Mouse (Mus musculus): Measurements from ENCODE around the gene Zranb1. TPM values are rescaled to one million over a fixed set of nuclear protein-coding genes. Genes with fewer than 3 reads are reported as not detected.

Gene Zranb1
- total RNA-seq (2021): 10 to 100 TPM; 34.4 to 38.1 TPM
- long read RNA-seq, experiment 1, full-length matches to known transcripts: 31 of 45 reads
- long read RNA-seq, experiment 1, partial matches to known transcripts: 3 of 45 reads
- long read RNA-seq, experiment 1, other reads (novel, unspliced or antisense): 11 of 45 reads
- long read RNA-seq, experiment 2, full-length matches to known transcripts: 23 of 48 reads
- long read RNA-seq, experiment 2, partial matches to known transcripts: 12 of 48 reads
- long read RNA-seq, experiment 2, other reads (novel, unspliced or antisense): 13 of 48 reads

DNA sequence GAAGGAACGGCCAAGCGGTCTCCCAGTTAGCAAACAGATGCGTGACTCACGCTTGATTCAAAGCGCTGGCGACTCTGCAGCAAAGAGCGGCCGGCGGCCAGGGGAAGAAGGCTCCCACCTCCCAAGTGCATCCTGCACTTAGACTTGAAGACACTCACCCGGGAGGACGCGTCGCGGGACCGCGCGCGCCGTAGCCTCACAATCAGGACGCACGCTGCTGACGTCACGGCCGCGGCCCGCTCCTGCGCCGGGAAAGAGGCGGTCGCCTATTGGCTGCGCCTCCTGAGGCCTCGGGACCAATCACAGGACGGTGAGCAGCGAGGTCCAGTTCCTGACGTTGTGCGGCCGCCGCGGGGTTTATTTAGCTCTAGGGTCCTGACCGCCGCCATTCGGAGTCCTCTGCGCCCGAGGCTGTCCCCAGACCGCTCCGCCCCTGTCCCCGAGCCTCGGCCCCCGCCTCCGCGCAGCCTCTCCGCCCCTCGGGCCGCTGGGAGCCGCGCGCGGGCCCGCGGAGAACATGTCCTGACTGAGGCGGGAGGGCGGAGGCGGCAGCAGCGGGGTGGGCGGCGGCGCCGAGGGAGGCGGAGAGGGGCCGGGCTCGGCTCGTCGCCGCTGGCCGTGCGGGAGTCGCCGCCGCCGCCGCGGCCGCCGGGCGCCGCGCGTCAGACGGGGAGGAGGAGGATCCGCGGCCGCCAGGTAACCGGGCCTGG, at the start of gene Zranb1:
Zranb1 (plus strand) TSS at position 293 of the 710 bp plus-strand sequence.
- peak; percentile 99 for DNase-seq (ENCODE audit: low spot score in 2 of 2)

DNA sequence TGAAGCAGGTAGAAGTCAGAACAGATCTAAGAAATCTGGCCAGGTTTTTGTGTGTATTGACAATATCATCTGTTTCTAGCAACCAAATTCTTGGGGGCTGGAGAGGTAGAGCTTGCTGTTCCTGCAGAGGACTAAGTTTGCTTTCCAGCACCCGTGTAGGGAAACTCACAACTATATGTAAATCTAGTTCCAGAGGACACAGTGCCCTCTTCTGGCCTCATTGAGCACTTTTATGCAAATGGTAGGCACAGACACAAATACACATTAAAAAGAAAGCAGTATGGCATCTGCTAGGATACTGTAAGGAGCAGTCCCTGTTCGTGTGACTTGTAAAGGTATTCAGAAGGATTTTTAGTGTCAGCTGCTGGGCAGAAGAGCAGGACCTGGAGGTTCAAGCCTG, 48.6 kb upstream of the Zranb1 start:
- no peak for DNase-seq (ENCODE audit: low spot score in 2 of 2)

DNA sequence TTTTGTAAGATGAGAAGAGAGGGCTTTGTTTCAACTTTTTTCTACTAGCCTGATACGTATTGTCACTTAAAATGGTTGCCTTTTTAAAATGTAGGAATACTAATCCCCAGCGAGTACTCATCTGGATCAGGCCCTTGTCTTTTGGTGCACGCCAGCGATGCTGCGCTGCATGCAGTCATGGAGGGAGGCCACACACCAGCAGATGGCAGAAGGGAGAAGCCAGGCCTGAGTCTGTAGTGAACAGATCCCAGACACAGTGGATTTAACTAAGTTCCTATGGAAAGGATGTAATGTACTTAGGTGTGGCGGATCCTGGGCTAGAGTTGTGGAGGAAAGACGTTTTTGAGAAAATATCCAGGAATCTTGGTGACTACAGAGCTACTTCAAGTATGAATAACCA, 46.9 kb upstream of the Zranb1 start:
- DNase-seq (ENCODE audit: low spot score in 2 of 2): peak in 1 of 2 experiments; percentile 34

DNA sequence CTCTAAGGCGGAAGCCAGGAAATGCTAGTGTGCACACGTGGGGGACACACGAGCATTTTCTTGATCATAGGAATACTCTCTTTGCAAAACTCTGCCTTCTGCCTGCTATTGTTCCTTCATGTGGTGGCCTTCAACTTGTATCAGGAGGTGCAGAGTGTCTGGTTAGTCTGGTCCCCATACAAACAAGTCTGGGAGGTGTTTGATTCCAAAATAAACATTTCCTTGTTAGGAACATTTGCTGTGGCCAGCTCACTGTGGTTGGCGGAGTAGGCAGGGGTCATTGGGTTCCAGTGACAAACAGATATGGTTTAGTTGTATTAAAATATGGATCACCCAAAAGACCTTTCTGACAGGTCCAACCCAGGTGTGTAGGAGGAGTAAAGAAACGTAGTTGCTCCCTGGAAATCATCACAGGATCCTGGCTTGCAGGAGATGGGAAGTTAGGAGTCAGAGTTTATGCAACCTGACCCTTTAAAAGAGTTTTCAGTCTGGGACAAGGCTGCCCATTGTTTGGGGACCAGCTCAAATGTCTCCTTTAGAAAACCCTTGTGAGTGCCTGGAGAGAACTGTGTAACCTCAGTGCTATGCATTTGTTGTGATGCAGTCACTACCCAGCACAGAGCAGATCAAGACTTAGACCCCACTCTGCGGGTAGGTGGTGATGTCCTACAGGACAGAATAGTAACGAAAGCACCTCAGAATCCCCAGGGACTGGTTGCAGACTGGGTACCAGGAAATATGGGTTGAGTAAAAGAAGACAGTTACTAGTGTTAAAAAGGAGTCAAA, 43.7 kb upstream of the Zranb1 start:
- DNase-seq (ENCODE audit: low spot score in 2 of 2): no peak

DNA sequence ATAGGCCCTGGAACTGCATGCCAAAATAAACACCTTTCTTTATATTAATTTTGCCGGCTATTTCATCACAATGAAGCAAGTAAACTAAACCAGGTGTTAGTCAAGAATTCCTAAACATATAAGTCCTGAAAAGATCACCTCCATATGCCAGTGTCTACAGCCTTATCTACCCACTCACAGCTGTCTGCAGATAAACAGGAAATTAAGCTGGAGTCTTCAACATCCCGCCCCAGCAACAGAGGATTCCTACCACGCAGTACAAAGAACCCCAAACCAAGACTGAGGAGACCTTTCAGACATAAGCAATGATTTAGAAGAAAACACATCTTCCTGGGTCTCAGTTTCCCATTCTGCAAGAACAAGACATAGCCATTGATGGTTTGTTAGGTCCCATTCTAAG, 42.9 kb upstream of the Zranb1 start:
- no peak for DNase-seq (ENCODE audit: low spot score in 2 of 2)

DNA sequence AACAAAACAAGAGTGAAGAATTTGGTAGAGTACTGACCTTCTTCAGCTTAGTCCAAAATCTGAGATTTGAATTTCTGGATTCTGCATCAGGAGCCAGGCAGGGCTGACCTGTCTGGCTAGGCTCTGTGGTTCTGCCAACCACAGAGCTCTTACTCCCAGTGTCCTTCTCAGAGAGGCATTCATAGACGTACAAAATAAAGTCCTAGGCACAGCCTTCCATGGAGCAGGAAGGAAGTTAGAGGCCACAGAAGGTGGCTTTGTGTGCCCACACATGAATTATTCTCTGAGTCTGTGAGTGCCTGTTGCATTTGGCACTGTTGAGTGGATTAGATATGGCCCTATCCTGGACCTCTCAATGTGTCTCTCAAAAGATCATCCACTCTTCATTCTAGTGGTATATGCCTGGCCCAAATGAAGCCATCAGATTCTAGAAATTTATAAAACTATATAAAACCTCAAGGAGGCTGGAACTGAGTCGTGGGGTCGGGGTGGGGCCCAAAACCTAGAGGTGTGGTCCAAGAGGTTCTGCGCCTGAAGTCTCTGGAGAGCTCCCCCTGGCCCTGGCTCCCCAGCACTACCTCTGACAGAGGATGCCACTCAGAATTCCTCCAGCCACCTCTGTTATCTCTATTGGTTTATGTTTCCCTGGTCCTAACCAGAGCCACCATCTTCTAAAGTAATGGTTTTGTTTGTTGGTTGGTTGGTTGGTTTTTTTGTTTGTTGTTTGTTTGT, 42.3 kb upstream of the Zranb1 start:
- no peak for DNase-seq (ENCODE audit: low spot score in 2 of 2)

DNA sequence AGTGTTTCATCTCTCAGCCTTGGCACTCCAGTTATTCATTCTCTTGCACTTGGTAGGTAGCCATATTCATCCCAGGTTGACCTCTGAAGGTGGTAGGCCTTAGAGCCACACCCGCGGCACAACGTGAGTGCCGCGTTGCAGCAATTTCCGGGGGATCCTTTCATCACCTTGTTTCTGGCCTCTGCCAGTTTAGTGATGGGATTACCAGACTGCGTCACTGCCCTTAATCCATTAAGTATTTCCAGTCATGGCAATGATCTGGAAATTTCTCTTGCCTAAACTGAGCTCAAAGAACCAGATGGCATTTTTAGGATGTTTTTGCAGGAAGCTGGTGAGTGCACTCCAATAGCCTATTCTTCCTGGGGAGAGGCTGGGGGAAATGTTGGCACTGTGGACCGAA, 41.3 kb upstream of the Zranb1 start:
- no peak for DNase-seq (ENCODE audit: low spot score in 2 of 2)

DNA sequence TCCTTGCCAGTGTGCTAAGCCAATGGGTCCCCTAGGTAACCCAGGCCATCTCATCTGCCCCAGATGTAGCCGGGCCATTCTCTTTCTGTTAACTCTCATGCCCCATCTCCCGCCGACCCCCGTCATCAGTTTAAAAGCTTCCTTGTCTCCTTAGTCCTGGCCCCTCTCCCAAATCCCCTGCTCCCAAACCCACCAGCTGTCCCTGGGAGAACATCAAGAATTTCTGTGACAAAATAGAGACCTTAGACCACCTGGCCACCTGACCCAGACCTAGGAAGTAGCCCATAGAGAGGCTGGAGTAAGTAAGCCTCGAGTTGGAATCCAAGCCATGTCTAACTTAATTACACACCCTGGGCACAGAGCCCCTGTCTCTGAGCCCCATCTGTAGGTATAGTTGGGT, 40.7 kb upstream of the Zranb1 start:
- DNase-seq (ENCODE audit: low spot score in 2 of 2): no peak

DNA sequence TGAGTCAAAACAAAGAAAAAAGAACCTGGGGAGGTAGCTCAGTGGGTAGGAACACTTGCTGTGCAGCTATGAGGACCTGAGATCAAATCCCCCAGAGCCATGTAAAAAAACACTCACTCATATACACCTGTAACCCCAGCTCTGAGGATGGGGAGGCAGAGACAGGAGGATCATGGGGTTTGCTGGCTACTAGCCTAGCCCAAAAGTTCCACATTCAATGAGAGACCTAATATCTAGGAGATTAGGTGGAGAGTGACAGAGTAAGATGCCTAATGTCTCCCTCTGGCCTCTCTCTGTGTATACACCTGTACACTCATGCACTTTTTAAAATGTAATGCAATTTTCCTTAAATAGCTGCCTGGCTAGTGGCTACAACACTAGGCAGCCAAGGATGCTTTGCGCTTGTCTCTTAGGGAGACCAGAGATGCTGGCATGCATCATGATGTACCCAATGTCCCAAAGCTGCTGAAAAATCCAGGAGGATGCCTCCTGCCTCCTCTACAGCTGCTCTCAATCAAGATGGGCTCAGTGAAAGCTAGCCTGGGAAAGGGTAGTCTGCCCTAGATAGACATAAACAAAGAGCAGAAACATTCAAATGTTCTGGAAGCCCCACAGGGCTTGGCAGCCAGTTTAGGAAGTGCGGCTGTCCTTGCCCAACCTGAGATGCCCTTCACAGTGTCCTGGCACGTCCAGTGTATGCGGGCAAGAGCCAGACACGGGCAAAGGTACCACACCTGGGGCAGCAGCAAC, 39.2 kb upstream of the Zranb1 start:
- no peak for DNase-seq (ENCODE audit: low spot score in 2 of 2)

DNA sequence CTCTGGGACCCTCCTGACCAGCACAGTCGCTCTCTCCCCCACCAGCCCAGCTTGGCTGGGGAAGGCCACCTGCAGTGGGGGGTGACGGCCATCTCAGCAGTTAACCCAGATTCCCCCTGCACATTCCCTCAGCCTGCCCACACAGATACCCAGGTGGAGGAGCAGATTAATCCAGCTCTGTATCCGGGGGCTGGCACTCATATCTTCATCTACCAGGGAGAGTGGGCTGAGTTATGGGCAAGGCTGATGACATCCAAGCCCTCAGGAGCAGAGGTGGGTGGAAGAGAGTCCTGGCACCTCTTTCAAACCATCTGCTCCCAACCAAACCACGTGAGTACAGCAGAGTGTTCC, 38.7 kb upstream of the Zranb1 start:
- no peak for DNase-seq (ENCODE audit: low spot score in 2 of 2)

DNA sequence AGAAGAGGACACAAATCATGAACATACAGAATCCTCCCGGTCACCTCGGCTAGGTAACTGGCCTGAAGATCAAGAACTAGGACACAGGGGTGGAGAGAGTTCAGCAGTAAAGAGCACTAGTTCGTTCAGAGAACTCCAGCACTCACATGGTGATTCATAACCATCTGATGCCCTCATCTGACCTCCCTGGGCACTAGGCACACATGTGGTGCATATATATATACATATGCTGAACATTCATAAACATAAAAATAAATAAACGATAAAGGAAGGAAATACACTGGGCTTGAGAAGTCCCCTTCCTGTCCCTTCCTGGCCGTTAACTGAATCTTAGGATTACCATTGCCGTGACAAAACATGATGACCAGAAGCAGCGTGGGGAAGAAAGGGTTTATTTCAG, 38.1 kb upstream of the Zranb1 start:
- no peak for DNase-seq (ENCODE audit: low spot score in 2 of 2)

DNA sequence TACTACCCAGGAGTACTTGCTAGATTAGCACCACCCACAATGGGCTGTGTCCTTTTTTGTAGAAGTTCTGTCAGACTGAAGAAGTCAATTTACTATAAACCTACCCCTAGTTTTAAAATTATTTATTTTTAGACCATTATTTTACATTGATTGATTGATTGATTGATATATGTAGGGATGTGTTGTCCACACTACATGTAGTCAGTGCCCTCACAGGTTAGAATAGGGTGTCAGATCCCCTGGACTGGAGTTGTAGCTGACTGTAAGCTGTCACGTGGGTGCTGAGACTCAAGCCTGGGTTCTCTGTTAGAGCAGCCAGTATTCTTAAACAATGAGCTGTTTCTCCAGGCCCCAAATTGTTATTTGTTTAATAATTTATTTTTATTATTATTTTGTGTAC, 37.6 kb upstream of the Zranb1 start:
- DNase-seq (ENCODE audit: low spot score in 2 of 2): no peak

DNA sequence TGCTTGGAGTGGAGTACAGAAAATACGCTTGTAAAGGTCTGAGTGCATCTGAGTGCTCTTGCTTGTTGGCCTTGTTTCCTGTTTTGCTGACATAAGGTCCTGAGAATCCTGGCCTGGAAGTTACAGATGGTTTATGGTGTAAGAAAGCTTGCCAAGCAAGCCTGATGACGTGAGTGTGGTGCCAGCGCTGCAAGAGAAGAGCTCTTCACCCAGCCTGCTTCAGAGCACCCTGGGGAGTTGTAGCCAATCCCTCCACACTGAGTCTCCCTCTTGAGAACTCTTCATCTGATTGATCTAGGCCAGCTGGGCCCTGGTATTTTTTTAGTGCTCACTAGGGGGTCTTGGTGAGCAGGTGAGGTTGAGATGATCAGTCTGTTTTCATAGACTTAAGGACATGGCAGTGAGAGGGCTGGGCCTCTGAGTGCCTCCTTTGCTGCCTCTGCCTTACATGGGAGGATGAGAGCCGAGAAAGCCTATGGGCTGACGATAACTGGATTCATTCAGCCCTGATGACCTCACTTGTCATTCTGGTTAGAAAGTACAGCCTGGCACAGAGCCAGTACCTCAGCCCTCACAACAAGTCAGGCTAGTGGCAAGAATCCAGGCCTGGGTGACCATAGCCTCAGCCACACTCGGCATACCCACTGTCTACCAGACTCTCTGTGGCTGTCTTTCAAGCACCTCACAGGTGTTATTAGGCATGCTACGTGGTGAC, 35.9 kb upstream of the Zranb1 start:
- DNase-seq (ENCODE audit: low spot score in 2 of 2): peak in 1 of 2 experiments; percentile 41

DNA sequence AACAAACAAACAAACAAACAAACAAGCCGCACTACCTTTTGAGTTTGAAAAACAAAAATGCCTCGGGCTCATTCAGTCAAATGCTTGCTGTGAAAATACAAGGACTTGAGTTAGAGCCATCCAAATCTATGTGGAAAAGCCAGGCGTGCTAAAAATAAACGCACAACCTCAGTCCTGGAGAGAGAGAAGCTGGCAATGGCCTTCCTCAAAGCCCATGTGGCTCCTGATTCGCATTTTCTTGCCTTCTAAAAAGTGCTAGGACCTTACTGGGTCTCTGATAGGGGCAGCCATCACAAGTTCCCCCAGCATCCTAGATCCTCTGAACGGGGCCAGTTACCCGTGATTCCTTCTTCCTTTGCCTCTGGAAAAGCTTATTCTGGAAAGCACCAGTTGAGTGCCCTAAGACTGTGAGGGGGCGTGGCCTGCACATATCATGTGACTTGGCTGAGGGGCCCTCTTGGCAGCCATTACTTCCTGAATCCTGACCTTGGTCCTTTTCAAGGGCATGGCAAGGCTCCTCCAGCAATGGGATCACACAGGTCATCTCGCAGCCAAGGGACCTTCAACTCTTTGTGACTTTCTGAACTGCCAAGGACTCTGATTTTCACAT, 34.6 kb upstream of the Zranb1 start:
- no peak for DNase-seq (ENCODE audit: low spot score in 2 of 2)

DNA sequence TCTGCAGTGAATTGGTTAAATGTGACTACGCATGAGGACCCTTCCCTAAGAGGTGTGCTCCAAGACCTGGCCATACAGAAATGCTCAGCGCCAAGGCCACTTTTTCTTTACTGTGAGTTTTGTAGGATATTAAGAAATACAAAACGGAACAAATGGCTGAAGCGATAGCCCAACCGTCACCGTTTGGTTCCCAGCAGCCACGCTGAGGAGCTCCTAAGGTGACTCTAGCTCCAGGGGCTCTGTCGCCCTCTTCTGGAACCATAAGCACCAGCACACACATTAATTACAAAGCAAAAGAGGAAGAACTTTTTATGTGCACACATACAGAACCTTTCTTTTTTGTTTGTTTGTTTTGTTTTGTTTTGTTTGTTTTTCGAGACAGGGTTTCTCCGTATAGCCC, 33.7 kb upstream of the Zranb1 start:
- no peak for DNase-seq (ENCODE audit: low spot score in 2 of 2)

DNA sequence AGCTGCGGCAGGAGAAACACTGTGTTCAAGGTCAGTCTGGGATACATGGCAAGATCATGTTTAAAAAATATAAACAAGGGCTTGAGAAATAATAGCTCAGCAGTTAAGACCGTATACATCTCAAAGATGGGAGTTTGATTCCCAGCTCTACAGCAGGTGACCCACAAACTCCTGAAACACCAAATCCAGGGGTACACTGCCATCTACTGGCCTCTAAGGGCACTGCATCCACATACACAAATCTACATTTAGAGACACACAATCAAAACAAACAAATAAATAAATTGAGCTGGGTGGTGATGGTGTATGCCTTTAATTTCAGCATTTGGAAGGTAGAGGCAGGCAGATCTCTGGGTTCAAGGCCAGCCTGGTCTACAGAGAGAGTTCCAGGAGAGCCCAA, 32.7 kb upstream of the Zranb1 start:
- no peak for DNase-seq (ENCODE audit: low spot score in 2 of 2)

DNA sequence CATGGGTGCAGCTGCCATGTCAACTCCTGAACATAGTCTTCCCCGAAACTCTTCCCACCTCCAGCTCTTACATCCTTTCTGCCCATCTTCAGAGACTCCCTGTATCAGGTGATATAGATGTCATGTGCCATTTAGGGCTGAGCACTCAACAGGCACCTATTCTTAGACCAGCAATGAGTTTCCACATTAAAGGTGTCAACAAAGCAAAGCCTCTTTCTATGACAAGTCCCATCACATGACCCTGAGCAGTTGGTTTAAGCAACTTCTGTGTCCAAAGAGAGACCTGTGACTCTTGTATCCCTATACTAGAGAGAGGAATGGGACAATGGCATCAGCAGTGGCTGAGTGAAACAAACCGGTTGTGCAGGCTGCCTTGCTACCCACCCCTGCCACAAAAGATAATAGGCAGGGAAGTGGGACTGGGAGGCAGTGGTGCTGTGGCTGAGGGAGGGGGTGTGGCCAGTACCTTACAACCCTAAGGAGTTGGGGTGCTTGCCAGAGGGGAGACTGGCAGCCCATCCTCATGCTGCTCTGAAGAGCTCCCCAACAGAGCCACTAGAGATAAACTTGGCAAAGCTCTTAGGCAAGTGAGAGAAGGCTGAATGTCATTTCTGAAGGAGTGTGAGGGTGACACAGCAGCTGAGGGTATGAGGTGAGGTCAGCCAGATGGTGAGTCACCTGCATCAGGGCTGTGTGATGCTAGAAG, 30.0 kb upstream of the Zranb1 start:
- DNase-seq (ENCODE audit: low spot score in 2 of 2): no peak

DNA sequence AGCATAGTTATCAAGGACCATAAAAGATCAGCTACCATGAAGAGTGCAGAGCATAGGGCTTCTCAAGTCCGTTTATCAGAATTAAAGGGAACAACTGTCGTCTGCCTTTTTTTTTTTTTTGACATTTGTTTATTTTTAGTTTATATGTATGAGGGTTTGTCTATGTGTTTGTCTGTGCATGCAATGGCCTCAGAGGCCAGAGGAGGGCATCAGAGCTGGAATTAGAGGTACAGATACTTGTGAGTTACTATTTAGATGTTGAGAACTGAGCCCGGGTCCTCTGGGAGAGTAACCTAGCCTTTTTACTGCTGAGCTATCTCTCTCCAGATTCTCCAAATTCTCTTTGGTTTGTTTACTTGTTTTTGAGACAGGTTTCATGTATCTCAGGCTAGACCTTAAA, 27.1 kb upstream of the Zranb1 start:
- DNase-seq (ENCODE audit: low spot score in 2 of 2): no peak

DNA sequence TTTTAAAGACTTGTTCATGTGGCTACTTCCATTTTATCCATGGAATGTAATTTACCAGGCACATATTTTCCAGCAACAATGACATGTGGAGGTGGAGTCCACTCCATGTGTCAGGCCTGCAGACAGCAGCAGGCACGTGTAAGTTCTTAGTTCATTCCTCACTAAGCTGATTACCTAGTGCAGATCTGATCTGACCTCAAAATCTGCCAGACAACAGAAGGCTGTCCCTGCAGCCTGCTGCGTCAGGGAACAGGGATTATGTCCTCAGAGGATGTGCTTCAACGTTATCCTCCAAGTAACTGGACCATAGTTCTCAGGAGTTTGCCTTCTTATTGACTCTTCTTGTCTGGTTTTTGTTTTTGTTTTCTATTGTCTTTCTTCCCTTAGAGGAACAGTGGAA, 9.0 kb upstream of the Zranb1 start:
- DNase-seq (ENCODE audit: low spot score in 2 of 2): no peak
